Mouse (Mus musculus) cerebellum, postnatal 36 days (tissue): Measurements from ENCODE around the gene Ifnk.
A peak's percentile ranks its signal among the peaks of the same experiment; 100 is the strongest.

Source experiments
- DNase-seq, 2 experiments: peaks; one replicate each; pipeline ENCODE4 v3.0.0; 2021 to 2022; ENCODE audit warnings: mixed read lengths in 2 of 2

The Ifnk gene

DNA sequence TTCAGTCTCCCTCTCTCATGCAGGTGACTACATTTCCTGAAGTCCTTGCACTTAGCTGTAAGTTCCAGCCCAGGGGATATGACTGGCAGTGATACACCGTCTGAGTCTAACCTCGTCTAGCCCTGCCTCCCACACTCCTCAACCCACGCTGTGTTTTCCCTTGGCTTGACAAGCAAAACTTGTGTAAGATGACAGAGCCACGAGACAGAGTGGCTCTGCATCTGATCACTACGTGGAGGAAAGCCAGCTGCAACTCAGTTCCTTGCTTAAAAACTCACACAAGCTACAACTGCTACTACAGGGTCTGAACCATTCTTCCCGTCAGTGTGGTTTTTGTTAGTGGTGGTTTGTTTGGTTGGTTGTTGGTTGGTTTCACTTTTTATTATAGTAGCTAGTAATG lies 11.5 kb upstream of the Ifnk start:
- DNase-seq, result no peak

DNA sequence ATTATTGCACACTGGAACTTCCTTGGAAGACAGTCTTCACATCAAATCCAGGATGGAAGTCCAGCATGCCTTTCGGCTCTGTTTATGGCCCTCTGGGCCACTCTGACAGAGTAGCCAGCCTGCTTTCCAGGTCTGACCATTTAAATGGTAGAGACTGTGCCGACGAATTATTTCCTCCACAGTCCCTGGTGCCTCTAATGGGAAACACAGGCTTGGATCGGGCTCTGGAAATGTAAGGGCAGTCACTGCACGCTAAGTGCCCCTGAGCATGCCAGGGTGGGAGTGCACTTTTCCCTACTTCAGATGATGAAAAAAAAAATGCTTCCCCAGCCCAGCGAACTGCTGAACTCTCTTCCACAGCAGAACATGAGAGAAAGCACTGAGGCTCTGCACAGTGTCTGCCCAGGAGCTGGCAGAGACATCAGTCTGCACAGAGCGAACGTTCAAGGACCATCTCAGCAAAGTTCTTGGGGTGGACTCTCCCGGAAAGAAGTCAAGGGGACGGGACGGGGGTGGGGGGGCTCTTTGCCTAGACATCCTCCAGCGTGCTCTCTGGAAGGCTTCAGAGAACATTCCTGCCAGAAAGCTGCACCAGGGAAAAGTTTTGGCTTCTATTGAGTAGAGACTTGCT lies 8.3 kb upstream of the Ifnk start:
- DNase-seq, result no peak

DNA sequence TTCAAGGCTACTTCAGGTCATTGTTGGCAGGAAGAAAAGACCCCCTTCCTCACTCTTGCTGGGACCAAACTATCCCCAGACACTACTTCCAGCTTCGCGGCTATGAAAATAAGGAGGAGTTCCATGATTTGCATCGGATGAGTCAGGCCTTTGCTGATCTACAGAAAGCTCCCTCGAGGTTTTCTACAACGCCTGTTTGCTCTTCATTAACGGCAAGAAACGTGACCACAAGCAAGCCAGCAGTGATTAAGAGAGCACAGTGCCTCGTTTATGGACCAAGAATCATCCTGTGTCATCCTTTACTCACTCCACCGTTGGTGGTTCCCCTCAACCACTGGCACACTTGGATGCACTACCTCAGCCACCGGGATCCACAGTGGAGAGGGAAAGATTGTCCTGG lies 6.1 kb upstream of the Ifnk start:
- DNase-seq, result no peak

DNA sequence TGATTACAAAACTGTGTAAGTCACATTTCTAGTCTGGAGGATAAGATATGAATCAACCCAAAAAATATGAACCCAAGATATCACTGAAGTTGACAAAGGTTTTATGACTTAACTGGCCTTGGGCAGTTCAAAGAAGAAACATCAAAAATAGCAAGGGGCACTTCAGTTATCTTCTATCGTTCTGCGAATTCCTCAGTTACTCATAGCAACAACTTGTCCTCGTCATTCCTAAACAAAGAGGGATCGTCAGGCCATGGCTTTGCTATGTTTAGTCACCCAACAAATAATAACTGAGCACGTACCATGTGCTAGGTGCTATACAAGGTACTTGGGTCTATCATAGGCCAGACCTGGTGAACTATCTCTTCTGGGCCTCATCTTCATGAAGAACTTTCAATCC lies 5.3 kb upstream of the Ifnk start:
- no peak for DNase-seq

DNA sequence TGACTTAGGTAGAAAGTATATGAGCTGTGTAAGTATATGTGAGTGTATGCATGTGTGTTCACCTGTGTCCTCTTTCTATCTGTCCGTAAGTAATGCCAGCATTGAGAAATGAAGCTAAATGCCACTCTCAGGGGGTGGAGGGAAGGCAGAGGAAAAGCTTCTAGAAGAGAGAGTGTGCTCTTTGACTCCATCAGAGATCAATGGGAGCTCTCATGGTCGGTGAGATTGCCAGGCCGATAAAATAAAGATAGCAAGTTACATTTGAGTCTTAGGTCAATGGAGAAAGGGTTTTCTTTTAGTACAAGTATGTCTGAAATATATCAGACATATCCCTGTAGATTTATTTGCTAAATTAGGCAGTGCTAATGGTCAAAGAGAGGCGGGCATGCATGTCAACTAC lies 3.5 kb upstream of the Ifnk start:
- no peak for DNase-seq

DNA sequence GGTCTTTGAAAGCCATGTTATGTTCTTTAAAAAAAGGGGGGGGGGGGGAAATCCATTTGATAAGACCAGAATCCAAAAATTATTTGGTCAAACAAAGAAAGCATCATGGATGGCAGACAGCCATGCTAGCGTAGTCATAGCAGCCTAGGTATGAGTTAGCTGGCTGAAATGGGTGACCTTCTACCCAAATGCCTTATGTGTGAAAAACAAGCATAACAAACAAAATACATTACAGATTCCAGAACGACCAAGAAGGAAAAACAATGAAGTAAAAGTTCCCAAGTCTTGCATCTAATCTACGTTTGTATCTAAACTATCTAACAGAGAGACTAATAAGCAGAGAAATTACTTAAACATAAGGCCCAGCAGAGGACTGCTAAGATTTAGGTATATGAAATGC lies 1.1 kb upstream of the Ifnk start:
- DNase-seq, result no peak

DNA sequence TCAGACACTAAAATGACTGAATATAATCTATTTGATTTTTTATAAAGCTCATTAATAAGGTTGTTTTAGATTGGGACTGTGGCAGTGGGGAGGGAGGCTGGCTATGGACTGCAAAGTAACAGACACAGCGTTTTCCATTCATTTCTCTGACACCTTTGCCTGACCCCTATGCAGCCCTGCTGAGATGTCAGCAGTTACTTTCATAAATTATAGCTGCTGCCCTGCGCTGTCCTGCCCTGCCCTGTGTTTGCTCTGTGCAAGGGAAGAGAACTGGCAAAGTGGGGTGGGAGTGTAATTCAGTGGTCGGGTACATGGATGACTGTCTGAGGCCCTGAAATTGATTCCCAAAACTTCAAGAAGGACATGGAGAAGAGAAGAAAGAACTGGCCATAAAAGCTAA lies 2.2 kb downstream of the Ifnk start:
- DNase-seq, result no peak

DNA sequence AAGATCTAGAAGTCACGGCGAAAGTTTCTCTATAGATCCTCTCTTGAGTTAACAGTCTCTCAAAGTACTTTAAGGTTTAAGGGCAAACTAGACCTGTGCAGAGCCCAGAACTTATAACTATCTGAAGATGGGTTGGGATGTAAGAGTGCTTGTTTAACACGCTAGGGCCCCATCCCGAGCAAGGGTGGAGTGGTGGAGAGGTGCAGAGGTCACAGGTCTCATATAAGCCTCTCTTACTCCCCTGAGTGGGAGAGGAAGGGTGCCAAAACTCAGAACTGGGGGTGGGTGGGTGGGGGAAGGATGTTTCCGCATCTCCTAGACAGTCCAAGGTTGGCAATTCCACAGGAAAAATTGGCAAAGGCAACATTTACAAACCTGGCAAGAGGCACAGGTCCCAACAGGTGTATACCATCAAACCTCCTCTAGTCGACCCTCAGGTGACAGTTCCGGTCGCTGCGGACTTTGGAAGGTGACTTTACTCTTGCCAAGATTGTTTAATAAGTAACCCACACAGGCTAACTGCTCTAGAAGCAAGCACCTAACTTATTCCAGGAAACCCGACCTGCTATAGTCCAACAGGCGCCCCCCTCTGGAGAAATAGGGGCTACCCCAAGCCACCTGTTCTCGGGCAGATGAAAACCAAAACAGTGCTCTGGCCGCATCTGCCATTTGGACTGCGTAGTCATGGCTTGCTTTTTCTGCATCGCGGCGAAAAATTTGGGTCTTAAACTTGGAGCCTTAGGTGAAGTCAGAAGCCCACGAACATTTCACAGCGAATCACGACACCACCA lies 3.5 kb downstream of the Ifnk start:
- no peak for DNase-seq

DNA sequence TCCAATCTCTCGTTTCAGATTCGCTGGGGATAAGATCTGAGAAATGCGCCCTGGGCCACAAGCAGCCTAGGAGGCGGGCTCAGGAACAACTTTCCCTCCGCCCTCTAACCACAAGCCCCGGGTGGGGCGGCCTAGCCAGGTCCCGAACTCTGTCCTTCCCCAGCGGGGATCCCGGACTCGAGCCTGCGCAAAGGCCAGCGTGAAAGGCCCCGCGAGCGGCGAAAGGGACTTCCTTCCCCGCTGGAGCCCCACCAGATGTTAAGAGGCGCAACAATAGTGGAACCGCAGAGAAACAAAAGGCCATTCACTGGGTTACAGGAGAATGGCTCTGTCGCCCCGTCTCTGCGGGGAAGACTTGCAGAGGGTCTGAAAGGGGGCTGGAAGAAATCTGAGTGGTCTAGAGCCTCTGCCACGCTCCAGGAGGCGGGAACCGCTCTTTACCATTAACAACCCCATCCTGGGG lies 4.3 kb downstream of the Ifnk start:
- DNase-seq, result peak; percentile 14 to 21

DNA sequence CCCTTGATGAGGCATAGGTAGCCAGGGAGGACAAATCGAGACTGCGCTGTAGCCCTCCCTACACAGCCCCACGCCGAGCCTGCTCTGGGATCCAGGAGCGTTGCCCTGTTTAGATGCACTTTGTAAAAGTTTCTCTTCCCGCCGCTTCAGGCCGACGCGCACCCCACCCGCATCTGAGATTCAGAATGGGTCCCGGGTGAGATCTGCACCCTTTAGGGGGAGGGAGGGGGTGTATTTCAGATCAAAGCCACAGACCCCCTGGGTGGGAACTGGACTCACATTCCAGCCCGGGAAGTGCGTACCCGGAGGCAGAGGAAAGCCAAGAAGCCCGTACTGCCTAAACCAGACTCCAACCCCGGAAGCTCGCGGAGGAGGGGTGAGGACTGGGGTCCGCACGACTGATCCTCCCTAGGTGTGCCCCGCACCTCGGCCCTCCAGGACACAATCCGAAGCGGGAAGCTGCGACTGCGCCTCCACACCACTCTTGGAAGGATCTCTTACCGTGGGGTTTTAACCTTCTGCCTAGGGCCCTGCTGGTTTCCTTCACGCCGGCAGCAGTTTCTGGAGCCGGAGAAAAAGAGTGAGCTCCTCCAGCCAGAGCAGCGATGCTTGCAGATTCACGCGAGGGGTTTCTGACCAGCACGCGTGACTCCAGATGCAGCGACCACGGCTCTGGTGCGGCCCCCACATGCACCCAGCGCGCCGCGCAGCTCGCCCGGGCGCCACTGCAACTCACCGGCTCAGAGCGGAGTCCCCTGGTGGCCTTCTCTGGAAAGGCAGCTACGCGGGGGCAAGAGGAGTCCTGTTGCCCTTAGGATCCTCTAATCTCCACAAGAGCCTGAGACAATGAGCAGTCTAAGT lies 5.1 kb downstream of the Ifnk start, which contains the start of gene Mob3b:
Mob3b (minus strand) TSS at position 734 of the 861 bp plus-strand sequence.
- DNase-seq, result peak; percentile 72 to 74

DNA sequence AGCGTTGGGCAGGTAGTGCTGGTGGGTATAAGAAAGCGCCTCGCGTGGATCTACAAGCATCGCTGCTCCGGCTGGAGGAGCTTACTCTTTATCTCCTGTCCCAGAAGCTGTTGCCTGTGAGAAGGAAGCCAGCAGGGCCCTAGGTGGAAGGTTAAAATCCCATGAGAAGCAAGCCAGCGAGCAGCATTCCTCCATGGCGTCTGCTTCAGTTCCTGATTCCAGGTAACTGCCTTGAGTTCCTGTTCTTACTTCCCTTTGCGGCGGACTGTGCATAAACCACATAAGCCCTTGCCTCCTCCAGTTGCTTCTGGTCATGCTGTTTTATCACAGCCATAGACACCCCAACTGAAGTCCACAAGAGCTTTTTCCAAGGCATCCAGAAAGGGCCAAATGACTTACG lies 6.0 kb downstream of the Ifnk start:
- no peak for DNase-seq

DNA sequence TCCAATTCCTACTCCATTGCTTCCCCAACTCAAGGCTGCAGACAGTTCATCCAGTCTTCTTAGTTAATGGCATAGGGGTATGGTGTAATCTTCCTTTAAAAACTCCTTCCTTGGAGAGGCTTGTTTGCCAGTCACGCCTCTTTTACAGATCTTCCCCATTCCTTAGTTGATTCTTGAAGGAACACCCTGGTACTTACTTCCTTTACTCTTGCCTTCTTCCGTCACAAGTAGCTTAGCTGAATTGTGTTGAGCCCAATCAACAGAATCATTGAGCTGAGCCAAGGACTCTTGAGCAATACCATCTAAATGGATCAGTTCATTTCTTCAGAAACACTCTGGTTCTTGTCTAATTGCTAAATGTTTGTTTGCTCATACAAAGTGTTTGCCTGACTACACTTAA lies 13.4 kb downstream of the Ifnk start:
- no peak for DNase-seq

DNA sequence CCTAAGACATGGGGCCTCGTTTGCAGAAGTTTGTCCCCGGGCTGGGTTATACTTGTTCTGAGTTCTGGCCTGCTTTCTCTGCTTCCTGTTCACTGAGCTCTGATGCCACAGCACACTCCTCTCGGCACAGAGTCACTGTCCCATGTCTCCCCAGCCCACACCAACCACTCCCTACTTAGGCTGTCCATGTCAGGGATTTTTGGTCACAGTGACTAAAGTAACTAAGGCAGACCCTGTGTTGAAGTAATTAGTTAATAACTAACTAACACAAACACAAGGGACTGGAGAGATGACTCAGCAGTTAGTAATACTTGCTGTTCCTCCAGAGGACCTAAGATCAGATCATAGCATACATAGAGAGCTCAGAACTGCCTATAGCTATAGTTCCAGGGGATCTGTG lies 14.1 kb downstream of the Ifnk start:
- no peak for DNase-seq

DNA sequence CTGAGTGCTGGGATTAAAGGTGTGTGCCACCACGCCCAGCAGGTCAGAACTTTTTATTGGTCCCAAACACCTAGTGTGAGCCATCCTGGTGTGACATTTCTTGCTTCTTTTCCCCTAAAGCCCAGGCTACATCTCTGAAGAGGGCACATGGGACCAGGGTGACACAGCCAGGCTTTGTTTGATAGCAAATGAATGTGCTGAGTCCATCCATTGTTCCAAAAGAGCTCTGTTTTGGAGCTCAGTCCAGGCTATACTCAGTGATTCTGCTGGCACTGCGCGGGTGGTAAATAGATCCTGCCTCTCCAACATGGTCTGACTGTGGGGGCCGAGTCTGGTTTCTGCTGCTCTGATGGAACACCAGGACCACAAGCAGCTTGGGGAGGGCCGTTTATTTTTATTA lies 16.0 kb downstream of the Ifnk start:
- DNase-seq, result no peak

DNA sequence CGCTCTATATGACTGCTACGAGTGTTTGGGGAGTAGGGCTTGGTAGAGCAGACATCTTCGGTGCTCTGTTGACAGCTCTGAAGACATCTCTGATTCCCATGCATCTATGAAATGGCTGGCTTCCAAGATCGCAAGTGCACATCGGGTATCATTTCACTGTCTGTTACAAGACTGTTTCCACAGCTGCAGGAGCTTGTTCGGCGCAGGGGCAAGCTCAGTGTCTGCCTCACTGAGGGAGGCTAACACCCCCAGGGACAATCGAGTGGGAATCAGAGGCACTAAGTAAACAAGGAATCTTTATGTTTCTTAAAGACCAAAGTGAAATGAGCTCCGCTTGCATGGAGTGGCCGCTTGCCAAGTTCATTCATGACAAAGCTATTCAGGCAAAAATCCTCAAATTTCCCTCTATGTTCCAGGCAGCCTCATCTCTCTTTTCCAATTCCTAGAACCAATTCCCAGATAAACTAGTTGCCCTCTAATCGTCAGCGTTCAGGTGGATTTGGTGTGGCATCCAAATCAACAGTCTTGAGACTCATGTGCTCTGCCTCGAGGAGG lies 17.8 kb downstream of the Ifnk start:
- no peak for DNase-seq

DNA sequence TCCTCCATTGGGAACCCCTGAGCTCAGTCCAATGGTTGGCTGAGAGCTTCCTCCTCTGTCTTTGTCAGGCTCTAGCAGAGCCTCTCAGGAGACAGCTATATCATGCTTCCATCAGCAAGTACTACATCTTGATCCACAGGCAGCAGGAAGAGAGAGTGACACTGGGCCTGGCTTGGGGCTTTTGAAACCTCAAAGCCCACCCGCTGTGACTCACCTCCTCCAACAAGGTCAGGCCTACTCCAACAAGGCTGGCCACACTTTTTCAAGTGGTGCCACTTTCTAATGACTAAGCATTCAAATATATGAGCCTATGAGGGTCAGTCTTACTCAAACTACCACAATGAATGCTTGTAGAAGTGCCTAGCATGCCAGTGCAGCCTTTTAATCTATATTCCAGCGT lies 20.6 kb downstream of the Ifnk start:
- no peak for DNase-seq

DNA sequence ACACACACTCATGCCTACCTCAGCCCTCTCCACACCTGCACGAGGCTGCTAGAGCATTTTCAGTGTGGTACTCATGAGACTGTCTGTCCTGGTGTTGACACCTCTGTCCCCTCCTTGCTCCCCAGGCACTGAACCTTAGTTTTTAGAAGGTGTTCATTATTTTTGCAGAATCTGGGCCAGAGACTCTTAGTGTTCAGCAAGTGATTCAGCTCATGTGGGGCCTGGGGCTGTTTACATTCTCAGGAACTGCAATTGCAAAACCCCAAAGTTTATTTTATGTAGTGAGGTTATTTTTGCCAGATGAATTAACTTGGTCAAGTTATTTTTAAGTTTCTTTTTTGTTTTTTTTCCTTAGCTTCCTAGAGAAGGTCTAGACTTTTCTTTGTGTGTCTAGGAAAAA lies 21.7 kb downstream of the Ifnk start:
- DNase-seq, result no peak

DNA sequence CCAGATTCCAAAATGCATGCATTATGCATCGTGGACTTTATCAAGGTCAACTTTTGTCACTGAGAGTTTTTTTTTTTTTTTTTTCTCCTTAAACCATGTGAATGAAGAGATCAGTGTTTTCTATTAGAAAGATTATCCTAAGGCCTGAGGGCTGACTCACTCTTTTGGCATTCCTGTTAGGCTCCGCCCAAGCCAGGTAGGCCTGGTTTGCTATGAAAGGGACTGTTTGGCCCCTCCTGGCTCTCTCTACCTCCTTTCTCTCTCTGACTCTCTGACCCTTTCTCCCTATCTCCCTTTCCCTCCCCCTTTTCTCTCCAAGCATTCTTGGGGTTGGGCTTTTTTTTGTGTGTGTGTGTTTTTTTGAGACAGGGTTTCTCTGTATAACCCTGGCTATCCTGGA lies 23.7 kb downstream of the Ifnk start:
- no peak for DNase-seq

DNA sequence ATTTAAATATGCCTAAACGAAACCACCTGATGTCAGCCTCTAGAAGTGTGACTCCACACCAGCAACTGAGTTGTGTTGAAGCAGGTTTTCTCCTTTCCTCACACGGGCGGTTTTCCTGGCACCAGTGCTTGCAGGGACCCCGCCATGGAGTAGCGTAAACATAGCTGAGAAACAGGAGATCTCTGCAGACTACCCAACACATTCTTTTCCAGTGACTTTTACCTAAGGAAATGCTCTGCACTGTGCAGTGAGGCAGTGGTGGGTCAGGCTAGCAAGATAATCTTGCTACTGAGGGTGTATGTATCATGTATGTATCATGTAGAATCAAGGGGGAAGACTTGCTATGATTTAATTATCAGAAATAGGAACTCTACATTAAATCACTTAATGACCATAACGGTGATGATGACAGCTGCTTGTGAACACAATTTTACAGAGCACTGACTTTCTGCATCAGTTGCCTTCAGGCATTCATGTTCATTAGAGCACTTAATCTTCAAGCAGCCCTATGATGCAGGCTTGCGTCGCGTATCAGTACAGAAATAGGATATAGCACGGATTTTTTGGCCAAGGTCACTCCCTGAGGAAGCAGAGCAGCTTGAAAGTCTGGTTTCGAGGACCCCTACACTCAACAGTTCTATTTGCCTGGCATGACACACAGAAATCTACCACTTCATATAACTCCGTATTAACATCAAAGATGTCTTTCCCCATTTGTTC lies 26.2 kb downstream of the Ifnk start:
- DNase-seq, result no peak

DNA sequence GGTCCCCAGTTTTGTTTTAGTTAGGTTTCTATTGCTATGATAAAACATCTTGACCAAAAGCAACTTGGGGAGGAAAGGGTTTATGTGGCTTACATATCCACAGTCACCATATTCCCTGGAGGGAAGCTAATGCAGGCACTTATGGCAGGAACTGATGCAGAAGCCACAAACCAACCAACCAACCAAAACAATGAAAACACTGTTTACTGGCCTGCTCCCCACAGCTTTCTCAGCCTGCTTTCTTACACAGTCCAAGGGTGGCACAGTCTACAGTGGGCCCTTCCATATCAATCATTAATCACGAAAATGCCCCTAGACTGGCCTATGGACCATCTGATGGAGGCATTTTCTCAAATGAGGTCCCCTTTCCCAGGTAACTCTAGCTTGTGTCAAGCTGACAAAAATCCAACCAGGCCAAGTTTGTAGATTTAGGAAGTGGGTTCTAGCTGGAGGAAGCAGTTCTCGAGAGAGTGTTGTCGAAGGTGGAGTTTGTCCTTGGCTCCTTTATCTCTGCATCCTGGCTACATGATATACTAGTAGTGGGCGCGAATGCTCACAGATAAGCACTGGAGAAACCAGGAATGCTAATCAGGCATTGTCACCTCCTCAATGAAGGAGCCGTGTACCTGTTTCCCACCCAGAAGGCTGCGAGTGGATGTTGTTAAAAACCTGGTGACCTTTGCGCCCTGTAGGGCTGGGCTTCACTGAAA lies 35.9 kb downstream of the Ifnk start:
- no peak for DNase-seq

DNA sequence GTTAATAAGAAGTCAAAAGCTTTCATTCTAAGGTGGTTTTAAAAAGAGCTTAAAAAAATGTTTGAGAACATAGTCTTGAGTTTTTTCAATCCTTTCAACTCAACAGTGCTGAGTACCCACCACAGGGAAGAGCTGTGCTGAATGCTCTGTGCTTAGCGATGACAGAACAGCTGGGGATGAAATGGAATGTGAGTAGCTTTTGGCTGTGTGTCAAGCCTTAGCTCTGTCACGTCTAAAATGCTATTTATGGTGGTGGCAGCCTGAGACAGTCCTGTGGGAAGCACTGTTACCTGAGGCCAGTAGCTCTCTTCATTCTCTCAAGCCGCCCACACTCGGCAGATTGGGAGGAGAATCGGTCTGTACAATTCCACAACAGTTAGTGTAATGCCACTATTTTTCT lies 37.9 kb downstream of the Ifnk start:
- DNase-seq, result no peak

DNA sequence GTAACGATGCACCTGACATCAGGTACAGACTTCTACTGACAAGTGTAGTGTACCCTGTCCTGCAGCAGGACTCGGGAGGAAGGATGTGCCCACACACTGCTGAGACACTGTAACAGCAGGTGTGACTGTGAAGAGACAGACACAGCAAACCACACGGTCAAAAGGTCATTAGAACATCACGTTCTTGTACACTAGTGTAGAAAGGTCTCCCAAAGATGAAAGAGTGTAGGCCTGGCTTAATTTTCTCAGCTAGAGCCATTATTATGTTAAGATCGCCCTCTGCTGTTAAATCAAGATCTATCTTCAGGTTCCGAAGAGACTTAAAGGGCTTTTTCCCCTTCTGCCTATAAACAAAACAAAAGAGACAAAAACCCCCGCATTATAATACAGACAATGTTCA lies 40.9 kb downstream of the Ifnk start:
- no peak for DNase-seq
